In the genomic region with DNA sequence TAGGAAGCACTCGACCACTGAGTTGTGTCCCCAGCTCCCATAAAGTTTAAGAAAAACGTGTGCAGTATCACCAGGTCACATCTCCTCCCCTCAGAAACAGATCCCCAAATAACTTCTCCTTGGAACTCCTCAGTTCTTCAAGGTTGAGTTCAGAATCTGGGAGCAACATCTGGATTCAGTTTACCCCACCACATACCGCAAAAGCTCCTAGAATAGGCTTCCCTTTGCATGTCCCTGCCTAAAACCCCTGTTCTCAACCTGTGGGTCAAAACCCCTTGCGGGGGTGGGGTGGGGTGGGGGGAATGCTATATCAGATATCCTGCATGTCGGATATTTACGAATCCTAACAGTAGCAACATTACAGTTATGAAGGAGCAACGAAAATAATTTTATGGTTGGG, we compare ENCODE assay signal across 18 mouse cellular contexts. TPM values are rescaled to one million over a fixed set of nuclear protein-coding genes. Genes with fewer than 3 reads are reported as not detected.
DNase-seq lines count a peak whose midpoint lies in the region; ATAC-seq and TF ChIP-seq lines count a peak whose summit lies in the region.
"Had no signal": no experiment of that assay in that cellular context is flagged by ENCODE, and none has a peak within 500 bp of the region (broad histone marks: within the 10 kb centered on the region; RNA-seq: fewer than 3 reads in every experiment).

No protein-coding gene starts in this region.

- H3K4me1 ChIP-seq in heart, embryonic 13.5 days: peaks cover 71% of the 10 kb centered on the region
- peaks cover 66% of the 10 kb centered on the region for H3K4me1 ChIP-seq in heart, embryonic 11.5 days (ENCODE audit: control insufficient read depth, insufficient read depth, low read length)
- H3K4me1 ChIP-seq in neural tube, embryonic 15.5 days: peaks cover 34% of the 10 kb centered on the region
- peaks cover 43% of the 10 kb centered on the region for H3K4me1 ChIP-seq in limb, embryonic 14.5 days (ENCODE audit: control insufficient read depth, insufficient read depth, low read length)
- H3K4me1 ChIP-seq in stomach, postnatal 0 days (replicated peaks; ENCODE audit: control insufficient read depth, insufficient read depth): peaks cover 11% of the 10 kb centered on the region

- 0 out of 2 replicates have a peak overlapping the region, but pooled peaks have one; percentile 47 for H3K9ac ChIP-seq in heart, embryonic 13.5 days
- H3K9ac ChIP-seq in heart, embryonic 11.5 days (ENCODE audit: low read depth, low read length): no peak overlapping the region
- H3K9ac ChIP-seq in neural tube, embryonic 15.5 days (replicated peaks): no peak overlapping the region
- no peak overlapping the region for H3K9ac ChIP-seq in limb, embryonic 14.5 days (ENCODE audit: low read depth, low read length, severe bottlenecking)
- H3K9ac ChIP-seq in stomach, postnatal 0 days (ENCODE audit: low read length): no peak overlapping the region
- H3K9ac ChIP-seq: forebrain, embryonic 12.5 days; hindbrain, embryonic 14.5 days; lung, embryonic 14.5 days had no signal

- no peak overlapping the region for H3K4me3 ChIP-seq in heart, embryonic 13.5 days
- H3K4me3 ChIP-seq in heart, embryonic 11.5 days (ENCODE audit: low read depth, low read length): no peak overlapping the region
- no peak overlapping the region for H3K4me3 ChIP-seq in neural tube, embryonic 15.5 days (replicated peaks)
- no peak overlapping the region for H3K4me3 ChIP-seq in limb, embryonic 14.5 days (replicated peaks; ENCODE audit: low read length)
- H3K4me3 ChIP-seq in stomach, postnatal 0 days (ENCODE audit: low read depth, low read length): no peak overlapping the region
- H3K4me3 ChIP-seq: forebrain, embryonic 12.5 days had no signal

- H3K27ac ChIP-seq in heart, embryonic 13.5 days (replicated peaks): no peak overlapping the region; the same call in 1 of the 2 replicates
- no peak overlapping the region for H3K27ac ChIP-seq in heart, embryonic 11.5 days (ENCODE audit: low read depth, low read length)
- H3K27ac ChIP-seq in neural tube, embryonic 15.5 days (replicated peaks): no peak overlapping the region
- H3K27ac ChIP-seq in limb, embryonic 14.5 days (replicated peaks; ENCODE audit: low read depth, low read length): peak overlapping the region; percentile 61
- peak overlapping the region; percentile 69 for H3K27ac ChIP-seq in stomach, postnatal 0 days (replicated peaks)
- H3K27ac ChIP-seq: forebrain, embryonic 12.5 days; hindbrain, embryonic 14.5 days had no signal

- TF ChIP-seq EP300 in stomach, postnatal 0 days (optimal IDR thresholded peaks at IDR 0.05): no peak

- H3K9me3 ChIP-seq in heart, embryonic 13.5 days: no peaks in the 10 kb centered on the region
- H3K9me3 ChIP-seq in heart, embryonic 11.5 days (replicated peaks; ENCODE audit: control insufficient read depth, low read length): no peaks in the 10 kb centered on the region
- no peaks in the 10 kb centered on the region for H3K9me3 ChIP-seq in neural tube, embryonic 15.5 days (replicated peaks)
- no peaks in the 10 kb centered on the region for H3K9me3 ChIP-seq in limb, embryonic 14.5 days (ENCODE audit: control insufficient read depth, low read length)
- no peaks in the 10 kb centered on the region for H3K9me3 ChIP-seq in stomach, postnatal 0 days (ENCODE audit: control insufficient read depth, low read length)
- H3K9me3 ChIP-seq: forebrain, embryonic 12.5 days had no signal

- 62% methylated on average over 7 of the region's 7 CpGs for WGBS in heart, embryonic 13.5 days
- 56% methylated on average over 7 of the region's 7 CpGs for WGBS in heart, embryonic 11.5 days (ENCODE audit: insufficient replicate concordance)
- WGBS in neural tube, embryonic 15.5 days: 70% methylated on average over 7 of the region's 7 CpGs
- WGBS in limb, embryonic 14.5 days: 21% methylated on average over 7 of the region's 7 CpGs
- 61% methylated on average over 7 of the region's 7 CpGs for WGBS in stomach, postnatal 0 days

- TF ChIP-seq CTCF in stomach, postnatal 0 days (IDR thresholded peaks at IDR 0.05; ENCODE audit: low read depth): no peak

- TF ChIP-seq POLR2A in limb, embryonic 14.5 days (IDR thresholded peaks at IDR 0.05; ENCODE audit: borderline replicate concordance, extremely low read depth, insufficient read depth, insufficient read length): no peak

- peak; percentile 31 for DNase-seq in neural tube, embryonic 10.5 days (ENCODE audit: extremely low spot score, low spot score)
- DNase-seq in limb, embryonic 14.5 days (ENCODE audit: low spot score): no peak
- no peak for DNase-seq in stomach, postnatal 0 days (ENCODE audit: low spot score)
- DNase-seq in cerebellum, postnatal 14 days: no peak
- DNase-seq: cerebellum, adult 9-11 months; kidney, postnatal 25 days; layer of hippocampus, postnatal 36 days; lung, embryonic 14.5 days; thymus, postnatal 4 days had no signal

- ATAC-seq in heart, embryonic 13.5 days (ENCODE audit: extremely low read depth, insufficient number of reproducible peaks, low FRiP score, low TSS enrichment): no peak
- ATAC-seq in heart, embryonic 11.5 days (replicated peaks; ENCODE audit: insufficient number of reproducible peaks, low FRiP score, low TSS enrichment): no peak
- ATAC-seq in neural tube, embryonic 15.5 days (ENCODE audit: low FRiP score): no peak
- ATAC-seq in limb, embryonic 14.5 days (ENCODE audit: low FRiP score, low read depth): no peak
- ATAC-seq in stomach, postnatal 0 days (ENCODE audit: low FRiP score, low TSS enrichment): no peak
- ATAC-seq in megakaryocyte, adult 5-6 weeks (ENCODE audit: poor library complexity, severe bottlenecking): no peak

- no peak overlapping the region for H3K4me2 ChIP-seq in heart, embryonic 13.5 days
- H3K4me2 ChIP-seq in heart, embryonic 11.5 days: no peak overlapping the region
- H3K4me2 ChIP-seq in neural tube, embryonic 15.5 days: no peak overlapping the region
- no peak overlapping the region for H3K4me2 ChIP-seq in limb, embryonic 14.5 days (replicated peaks; ENCODE audit: low read depth, low read length, severe bottlenecking)
- no peak overlapping the region for H3K4me2 ChIP-seq in stomach, postnatal 0 days (replicated peaks; ENCODE audit: low read depth)
- H3K4me2 ChIP-seq: forebrain, embryonic 12.5 days; hindbrain, embryonic 14.5 days; lung, embryonic 14.5 days; midbrain, embryonic 11.5 days had no signal

- peaks cover 16% of the 10 kb centered on the region for H3K36me3 ChIP-seq in heart, embryonic 13.5 days
- 0 out of 2 replicates have a peak, but pooled peaks cover 4% of the 10 kb centered on the region for H3K36me3 ChIP-seq in heart, embryonic 11.5 days (ENCODE audit: control insufficient read depth, insufficient read depth, low read length)
- peaks cover 14% of the 10 kb centered on the region for H3K36me3 ChIP-seq in neural tube, embryonic 15.5 days
- H3K36me3 ChIP-seq in limb, embryonic 14.5 days (ENCODE audit: control insufficient read depth, insufficient read depth, low read length): peaks cover 11% of the 10 kb centered on the region
- peaks cover 7% of the 10 kb centered on the region; the same call in 1 of the 2 replicates for H3K36me3 ChIP-seq in stomach, postnatal 0 days (ENCODE audit: control insufficient read depth, insufficient read depth, low read length)
- H3K36me3 ChIP-seq: forebrain, embryonic 12.5 days had no signal

- no peaks in the 10 kb centered on the region for H3K27me3 ChIP-seq in heart, embryonic 13.5 days (replicated peaks)
- no peaks in the 10 kb centered on the region for H3K27me3 ChIP-seq in heart, embryonic 11.5 days (ENCODE audit: control insufficient read depth, insufficient read depth, low read length)
- no peaks in the 10 kb centered on the region for H3K27me3 ChIP-seq in neural tube, embryonic 15.5 days (replicated peaks)
- no peaks in the 10 kb centered on the region for H3K27me3 ChIP-seq in limb, embryonic 14.5 days (ENCODE audit: control insufficient read depth, insufficient read depth, low read length)
- no peaks in the 10 kb centered on the region for H3K27me3 ChIP-seq in stomach, postnatal 0 days (ENCODE audit: control insufficient read depth, insufficient read depth, low read length)
- H3K27me3 ChIP-seq: forebrain, embryonic 12.5 days had no signal

RNA-seq across cellular contexts. Expression of a gene that starts 20.0 kb away (rescaled TPM):
- polyA plus RNA-seq in heart, embryonic 13.5 days (2015; fragmentation: Nextera tagmentation; extraction: Ambion mirVana): 16.3 and 16.9 TPM in 2 replicates
- polyA plus RNA-seq in heart, embryonic 11.5 days (2014; fragmentation: Nextera tagmentation; extraction: Ambion mirVana): 5.0 and 7.9 TPM in 2 replicates
- 33.5 and 40.6 TPM in 2 replicates for polyA plus RNA-seq in neural tube, embryonic 15.5 days (2015; fragmentation: Nextera tagmentation; extraction: Ambion mirVana)
- 37.5 and 39.9 TPM in 2 replicates for polyA plus RNA-seq in limb, embryonic 14.5 days (2012; rRNA removed)
- 22.4 and 23.9 TPM in 2 replicates for polyA plus RNA-seq in limb, embryonic 14.5 days (2014; fragmentation: Nextera tagmentation; extraction: Ambion mirVana)
- polyA plus RNA-seq in stomach, postnatal 0 days (2015; fragmentation: Nextera tagmentation; extraction: Ambion mirVana): 39.9 and 42.0 TPM in 2 replicates
- total RNA-seq in megakaryocyte, adult 5-6 weeks (2015): 7.5 and 11.1 TPM in 2 replicates
- 23.5 and 26.1 TPM in 2 replicates for total RNA-seq in megakaryocyte, adult 5-6 weeks (2017)

RNA-seq across cellular contexts. Expression of a gene that starts 50.5 kb away (rescaled TPM):
- polyA plus RNA-seq in heart, embryonic 13.5 days (2015; fragmentation: Nextera tagmentation; extraction: Ambion mirVana): not detected in 2 replicates
- not detected in 2 replicates for polyA plus RNA-seq in heart, embryonic 11.5 days (2014; fragmentation: Nextera tagmentation; extraction: Ambion mirVana)
- polyA plus RNA-seq in neural tube, embryonic 15.5 days (2015; fragmentation: Nextera tagmentation; extraction: Ambion mirVana): 0.14 TPM in 1 of 2 replicates, not detected in the other
- not detected in 2 replicates for polyA plus RNA-seq in limb, embryonic 14.5 days (2012; rRNA removed)
- polyA plus RNA-seq in limb, embryonic 14.5 days (2014; fragmentation: Nextera tagmentation; extraction: Ambion mirVana): not detected in 2 replicates
- polyA plus RNA-seq in stomach, postnatal 0 days (2015; fragmentation: Nextera tagmentation; extraction: Ambion mirVana): not detected in 2 replicates
- not detected in 2 replicates for total RNA-seq in megakaryocyte, adult 5-6 weeks (2015)
- total RNA-seq in megakaryocyte, adult 5-6 weeks (2017): not detected in 2 replicates
- total RNA-seq: layer of hippocampus, postnatal 36 days had no signal
- polyA plus RNA-seq: C2C12; forebrain, embryonic 12.5 days; hindbrain, embryonic 14.5 days; lung, embryonic 14.5 days; midbrain, embryonic 11.5 days; neural tube, embryonic 11.5 days had no signal

RNA-seq across cellular contexts. Expression of a gene that starts 54.9 kb away (rescaled TPM):
- polyA plus RNA-seq in heart, embryonic 13.5 days (2015; fragmentation: Nextera tagmentation; extraction: Ambion mirVana): 21.8 and 22.4 TPM in 2 replicates
- 15.0 and 15.6 TPM in 2 replicates for polyA plus RNA-seq in heart, embryonic 11.5 days (2014; fragmentation: Nextera tagmentation; extraction: Ambion mirVana)
- 23.4 and 26.4 TPM in 2 replicates for polyA plus RNA-seq in neural tube, embryonic 15.5 days (2015; fragmentation: Nextera tagmentation; extraction: Ambion mirVana)
- polyA plus RNA-seq in limb, embryonic 14.5 days (2012; rRNA removed): 36.3 and 38.8 TPM in 2 replicates
- polyA plus RNA-seq in limb, embryonic 14.5 days (2014; fragmentation: Nextera tagmentation; extraction: Ambion mirVana): 25.8 and 26.2 TPM in 2 replicates
- 16.1 and 17.7 TPM in 2 replicates for polyA plus RNA-seq in stomach, postnatal 0 days (2015; fragmentation: Nextera tagmentation; extraction: Ambion mirVana)
- 4.6 and 5.3 TPM in 2 replicates for total RNA-seq in megakaryocyte, adult 5-6 weeks (2015)
- total RNA-seq in megakaryocyte, adult 5-6 weeks (2017): 9.8 and 11.6 TPM in 2 replicates

Comparison
In these comparisons a context has a peak if more than half of its experiments do, and no peak if none do; other contexts are left out.
1. H3K27ac ChIP-seq: peak in limb, embryonic 14.5 days (single experiment) and stomach, postnatal 0 days (single experiment); none in heart, embryonic 13.5 days (single experiment), heart, embryonic 11.5 days (single experiment) and neural tube, embryonic 15.5 days (single experiment).